Mouse (Mus musculus): ENCODE results near the gene Adgra1. TPM values are rescaled to one million over a fixed set of nuclear protein-coding genes. Genes with fewer than 3 reads are reported as not detected.

The Adgra1 gene
- polyA plus RNA-seq, 1 experiment from 2014 or later: 0.08 TPM

Other genes starting within 250 kb of the Adgra1 start
- not detected in 2 replicates for gene Cfap46, start 150.4 kb upstream of the Adgra1 start, polyA plus RNA-seq (2014; fragmentation: Nextera tagmentation; extraction: Ambion mirVana)
- not detected in 2 replicates for gene Kndc1, start 60.5 kb downstream of the Adgra1 start, polyA plus RNA-seq (2014; fragmentation: Nextera tagmentation; extraction: Ambion mirVana)
- not detected in 2 replicates for gene Utf1, start 109.6 kb downstream of the Adgra1 start, polyA plus RNA-seq (2014; fragmentation: Nextera tagmentation; extraction: Ambion mirVana)
- gene 6430531B16Rik, start 144.6 kb downstream of the Adgra1 start, polyA plus RNA-seq (2014; fragmentation: Nextera tagmentation; extraction: Ambion mirVana): not detected in 2 replicates
- gene Adam8, start 158.4 kb downstream of the Adgra1 start, polyA plus RNA-seq (2014; fragmentation: Nextera tagmentation; extraction: Ambion mirVana): 1.1 and 1.4 TPM in 2 replicates
- gene Zfp511, start 202.2 kb downstream of the Adgra1 start, polyA plus RNA-seq (2014; fragmentation: Nextera tagmentation; extraction: Ambion mirVana): 41.4 and 44.6 TPM in 2 replicates
- gene Tubgcp2, start 202.5 kb downstream of the Adgra1 start, polyA plus RNA-seq (2014; fragmentation: Nextera tagmentation; extraction: Ambion mirVana): 45.1 and 52.6 TPM in 2 replicates
- gene Msx3, start 214.9 kb downstream of the Adgra1 start, polyA plus RNA-seq (2014; fragmentation: Nextera tagmentation; extraction: Ambion mirVana): 0.11 TPM in 1 of 2 replicates, not detected in the other
- 0.19 and 0.52 TPM in 2 replicates for gene Caly, start 248.4 kb downstream of the Adgra1 start, polyA plus RNA-seq (2014; fragmentation: Nextera tagmentation; extraction: Ambion mirVana)